Mouse (Mus musculus): ENCODE measurements around the gene Dapk2. TPM values are rescaled to one million over a fixed set of nuclear protein-coding genes. Genes with fewer than 3 reads are reported as not detected.

Dapk2 gene
- polyA plus RNA-seq, 1 experiment from 2014 or later: 6.9 TPM

GRCm38 (mm10) chr9:66225737-66226485 lies 67.9 kb downstream of the Dapk2 start:
- Histone ChIP-seq H3K9ac (no peak overlapping the region), H3K36me3 (replicated peaks) (no peaks in the 10 kb centered on the region), H3K9me3 (no peaks in the 10 kb centered on the region), H3K4me1 (no peaks in the 10 kb centered on the region), H3K4me3 (replicated peaks) (no peak overlapping the region), H3K4me2 (no peak overlapping the region), H3K27ac (no peak overlapping the region), H3K27me3 (no peaks in the 10 kb centered on the region)
- no peak for ATAC-seq (ENCODE audit: low FRiP score)
- 64% methylated on average over 5 of the region's 5 CpGs for WGBS

DNA sequence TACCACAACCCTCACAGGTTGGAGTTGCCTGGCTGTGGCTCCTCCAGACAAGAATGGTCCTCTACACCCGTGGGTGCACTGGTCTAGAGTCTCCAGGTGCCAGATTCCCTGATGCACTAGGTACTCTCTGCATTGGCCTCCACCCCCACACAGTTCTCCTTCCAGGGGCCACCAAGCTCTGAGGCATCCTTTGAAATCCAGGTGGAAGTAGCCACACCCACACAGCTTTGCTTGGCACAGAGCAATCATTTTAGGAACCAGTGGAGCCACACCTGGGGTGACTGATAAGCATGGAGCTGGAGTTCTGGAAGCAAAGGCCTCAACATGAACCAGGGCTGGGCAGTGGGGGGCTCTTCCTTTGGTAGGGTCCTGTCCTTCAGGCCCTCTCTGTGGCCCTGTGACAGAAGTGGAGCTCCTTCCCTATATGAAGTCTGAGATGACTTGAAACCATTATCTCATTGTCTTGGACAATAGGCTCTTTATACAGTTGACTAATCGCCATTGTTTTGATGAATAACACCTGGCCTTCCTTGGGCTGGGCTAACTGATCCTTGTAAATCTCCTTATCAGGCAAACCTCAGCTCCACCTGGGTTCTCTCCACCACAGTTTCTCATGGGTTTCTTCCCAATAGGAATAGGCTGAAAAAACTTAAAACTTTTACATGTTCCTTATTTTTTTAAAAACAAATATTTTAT lies 70.6 kb downstream of the Dapk2 start:
- no peak for ATAC-seq (ENCODE audit: low FRiP score)
- Histone ChIP-seq H3K27ac (no peak overlapping the region), H3K9ac (no peak overlapping the region), H3K4me2 (no peak overlapping the region), H3K36me3 (replicated peaks) (no peaks in the 10 kb centered on the region), H3K9me3 (no peaks in the 10 kb centered on the region), H3K27me3 (no peaks in the 10 kb centered on the region), H3K4me1 (no peaks in the 10 kb centered on the region), H3K4me3 (replicated peaks) (no peak overlapping the region)
- 59% methylated on average over 2 of the region's 2 CpGs for WGBS

GRCm38 (mm10) chr9:66231820-66232479 lies 73.9 kb downstream of the Dapk2 start:
- no peak overlapping the region for H3K9ac ChIP-seq
- H3K36me3 ChIP-seq (replicated peaks): no peaks in the 10 kb centered on the region
- H3K9me3 ChIP-seq: no peaks in the 10 kb centered on the region
- 73% methylated on average over 7 of the region's 7 CpGs for WGBS
- no peaks in the 10 kb centered on the region for H3K4me1 ChIP-seq
- H3K4me2 ChIP-seq: no peak overlapping the region
- no peak for ATAC-seq (ENCODE audit: low FRiP score)
- H3K27ac ChIP-seq: no peak overlapping the region
- H3K4me3 ChIP-seq (replicated peaks): no peak overlapping the region
- no peaks in the 10 kb centered on the region for H3K27me3 ChIP-seq

DNA sequence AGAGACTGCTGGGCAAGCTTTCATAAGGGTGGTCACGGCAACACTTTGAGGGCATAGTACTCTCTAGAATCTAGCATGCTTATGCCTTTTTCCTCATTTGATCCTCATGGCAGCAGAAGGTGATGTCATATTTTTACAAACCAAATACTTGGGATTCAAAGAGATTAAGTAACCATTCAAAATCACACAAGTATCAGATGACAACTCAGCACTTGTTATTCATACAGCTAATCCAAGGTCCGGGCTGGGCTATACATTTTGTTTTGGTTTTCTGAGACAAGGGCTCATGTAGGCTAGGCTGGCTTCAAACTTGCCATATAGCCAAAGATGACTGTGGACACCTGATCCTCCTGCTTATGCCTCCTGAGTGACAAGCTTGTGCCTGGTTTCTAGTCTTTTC lies 78.6 kb downstream of the Dapk2 start:
- Histone ChIP-seq H3K4me2 (no peak overlapping the region), H3K36me3 (replicated peaks) (no peaks in the 10 kb centered on the region), H3K27me3 (no peaks in the 10 kb centered on the region), H3K27ac (no peak overlapping the region), H3K9ac (no peak overlapping the region), H3K4me3 (replicated peaks) (no peak overlapping the region), H3K9me3 (no peaks in the 10 kb centered on the region), H3K4me1 (no peaks in the 10 kb centered on the region)
- 62% methylated on average over 2 of the region's 2 CpGs for WGBS
- no peak for ATAC-seq (ENCODE audit: low FRiP score)

DNA sequence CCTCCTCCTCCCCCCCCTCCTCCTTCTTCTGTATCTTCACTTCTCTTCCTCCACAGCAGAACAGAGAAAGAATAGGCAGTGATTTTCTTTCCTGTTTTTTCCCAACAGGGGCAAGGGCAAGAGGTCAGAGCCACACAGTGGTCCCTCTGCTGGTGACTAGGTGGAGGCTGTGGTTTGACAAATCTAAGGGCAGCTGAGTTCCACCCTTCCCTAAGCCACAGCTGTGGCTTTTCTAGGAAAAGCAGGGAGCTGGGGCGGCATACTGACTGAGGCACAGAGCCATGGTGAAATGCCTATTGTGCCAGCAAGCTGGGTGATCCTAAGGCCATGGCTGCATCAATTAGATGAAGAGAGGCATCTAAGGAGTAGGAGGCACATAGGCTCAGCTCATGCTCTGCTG lies 79.7 kb downstream of the Dapk2 start:
- no peak overlapping the region for H3K27ac ChIP-seq
- H3K36me3 ChIP-seq (replicated peaks): no peaks in the 10 kb centered on the region
- no peak overlapping the region for H3K9ac ChIP-seq
- no peak overlapping the region for H3K4me3 ChIP-seq (replicated peaks)
- H3K4me1 ChIP-seq: no peaks in the 10 kb centered on the region
- H3K27me3 ChIP-seq: no peaks in the 10 kb centered on the region
- no peak for ATAC-seq (ENCODE audit: low FRiP score)
- no peaks in the 10 kb centered on the region for H3K9me3 ChIP-seq
- WGBS: 66% methylated on average over 1 of the region's 1 CpGs
- H3K4me2 ChIP-seq: no peak overlapping the region

GRCm38 (mm10) chr9:66239173-66239572 lies 81.2 kb downstream of the Dapk2 start:
- no peak overlapping the region for H3K4me2 ChIP-seq
- H3K9ac ChIP-seq: no peak overlapping the region
- no peak overlapping the region for H3K4me3 ChIP-seq (replicated peaks)
- no peaks in the 10 kb centered on the region for H3K36me3 ChIP-seq (replicated peaks)
- H3K27me3 ChIP-seq: no peaks in the 10 kb centered on the region
- no peak overlapping the region for H3K27ac ChIP-seq
- H3K4me1 ChIP-seq: no peaks in the 10 kb centered on the region
- no peak for ATAC-seq (ENCODE audit: low FRiP score)
- H3K9me3 ChIP-seq: no peaks in the 10 kb centered on the region
- WGBS: 85% methylated on average over 7 of the region's 7 CpGs

DNA sequence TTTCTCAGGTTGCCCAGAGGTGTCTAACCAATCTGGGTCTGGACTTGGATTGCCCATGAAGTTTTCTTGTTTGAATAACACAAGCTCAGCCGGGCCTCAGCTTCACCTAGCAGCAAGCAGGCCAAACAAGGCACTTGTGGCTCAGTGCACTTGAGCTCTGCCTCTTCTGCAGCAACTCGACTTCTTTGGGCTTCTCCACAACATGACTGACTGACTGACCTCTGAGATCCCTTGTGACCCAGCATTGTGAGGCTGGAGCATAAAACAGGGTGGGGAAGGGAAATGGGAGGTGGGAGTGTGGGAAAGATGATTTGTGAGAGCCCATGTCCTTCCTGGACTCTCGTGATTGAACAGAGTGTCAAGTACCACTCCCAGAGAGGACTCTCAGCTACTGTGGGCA lies 81.7 kb downstream of the Dapk2 start:
- WGBS: 87% methylated on average over 3 of the region's 3 CpGs
- no peaks in the 10 kb centered on the region for H3K36me3 ChIP-seq (replicated peaks)

DNA sequence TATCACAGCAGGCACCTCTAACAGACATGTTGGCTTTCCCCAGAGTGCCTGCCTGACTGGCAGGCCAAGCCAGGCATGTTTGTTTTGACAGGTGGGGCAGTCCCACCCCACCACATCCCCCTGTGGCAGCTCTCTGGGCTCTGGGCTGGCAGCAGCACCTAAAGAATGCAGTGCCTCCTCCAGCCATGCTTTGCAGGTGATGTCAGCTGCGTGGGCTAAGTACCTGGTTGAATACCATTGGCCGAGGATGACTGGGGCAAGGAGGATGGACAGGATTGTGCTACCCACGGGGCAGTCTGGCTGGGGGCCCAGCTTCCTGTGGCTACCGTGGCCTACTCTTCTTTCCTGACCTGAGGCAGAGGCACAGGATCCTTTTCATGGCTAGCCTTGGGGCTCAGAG lies 82.5 kb downstream of the Dapk2 start:
- H3K36me3 ChIP-seq (replicated peaks): no peaks in the 10 kb centered on the region
- no peaks in the 10 kb centered on the region for H3K4me1 ChIP-seq
- no peak overlapping the region for H3K4me3 ChIP-seq (replicated peaks)
- no peak overlapping the region for H3K9ac ChIP-seq
- ATAC-seq (ENCODE audit: low FRiP score): no peak
- H3K9me3 ChIP-seq: no peaks in the 10 kb centered on the region
- H3K27ac ChIP-seq: no peak overlapping the region
- no peaks in the 10 kb centered on the region for H3K27me3 ChIP-seq
- no peak overlapping the region for H3K4me2 ChIP-seq
- 71% methylated on average over 4 of the region's 4 CpGs for WGBS

More for the DNA sequence above, 81.7 kb downstream of the Dapk2 start:
- Histone ChIP-seq H3K4me2 (no peak overlapping the region), H3K9ac (no peak overlapping the region), H3K4me1 (no peaks in the 10 kb centered on the region), H3K27me3 (no peaks in the 10 kb centered on the region), H3K9me3 (no peaks in the 10 kb centered on the region), H3K27ac (no peak overlapping the region), H3K4me3 (replicated peaks) (no peak overlapping the region)
- no peak for ATAC-seq (ENCODE audit: low FRiP score)

- Histone ChIP-seq H3K4me1 (no peaks in the 10 kb centered on the region), H3K27ac (no peak overlapping the region), H3K4me3 (replicated peaks) (no peak overlapping the region), H3K4me2 (no peak overlapping the region), H3K9me3 (no peaks in the 10 kb centered on the region), H3K9ac (no peak overlapping the region), H3K27me3 (no peaks in the 10 kb centered on the region), H3K36me3 (replicated peaks) (no peaks in the 10 kb centered on the region)
- no peak for ATAC-seq (ENCODE audit: low FRiP score)
- 53% methylated on average over 3 of the region's 3 CpGs for WGBS
Observed at GRCm38 (mm10) chr9:66240991-66241390, 83.0 kb downstream of the Dapk2 start.

GRCm38 (mm10) chr9:66241722-66242121 lies 83.7 kb downstream of the Dapk2 start:
- ATAC-seq (ENCODE audit: low FRiP score): no peak
- no peaks in the 10 kb centered on the region for H3K27me3 ChIP-seq
- H3K36me3 ChIP-seq (replicated peaks): no peaks in the 10 kb centered on the region
- 92% methylated on average over 4 of the region's 4 CpGs for WGBS
- H3K4me3 ChIP-seq (replicated peaks): no peak overlapping the region
- no peak overlapping the region for H3K27ac ChIP-seq
- H3K4me2 ChIP-seq: no peak overlapping the region
- no peaks in the 10 kb centered on the region for H3K9me3 ChIP-seq
- no peaks in the 10 kb centered on the region for H3K4me1 ChIP-seq
- no peak overlapping the region for H3K9ac ChIP-seq

GRCm38 (mm10) chr9:66243240-66243639 lies 85.2 kb downstream of the Dapk2 start:
- no peaks in the 10 kb centered on the region for H3K36me3 ChIP-seq (replicated peaks)
- no peak overlapping the region for H3K4me3 ChIP-seq (replicated peaks)
- H3K9me3 ChIP-seq: no peaks in the 10 kb centered on the region
- no peak overlapping the region for H3K4me2 ChIP-seq
- no peaks in the 10 kb centered on the region for H3K27me3 ChIP-seq
- H3K27ac ChIP-seq: no peak overlapping the region
- no peak for ATAC-seq (ENCODE audit: low FRiP score)
- no peaks in the 10 kb centered on the region for H3K4me1 ChIP-seq
- no peak overlapping the region for H3K9ac ChIP-seq
- WGBS: 78% methylated on average over 4 of the region's 4 CpGs

GRCm38 (mm10) chr9:66244079-66244478 lies 86.1 kb downstream of the Dapk2 start:
- no peak overlapping the region for H3K27ac ChIP-seq
- H3K27me3 ChIP-seq: no peaks in the 10 kb centered on the region
- H3K36me3 ChIP-seq (replicated peaks): no peaks in the 10 kb centered on the region
- H3K4me2 ChIP-seq: no peak overlapping the region
- ATAC-seq (ENCODE audit: low FRiP score): no peak
- H3K4me1 ChIP-seq: no peaks in the 10 kb centered on the region
- no peak overlapping the region for H3K4me3 ChIP-seq (replicated peaks)
- 88% methylated on average over 5 of the region's 5 CpGs for WGBS
- no peak overlapping the region for H3K9ac ChIP-seq
- H3K9me3 ChIP-seq: no peaks in the 10 kb centered on the region

Data from forebrain, embryonic 12.5 days (tissue).